Mouse (Mus musculus): ENCODE measurements around the gene Ptpn1. TPM values are rescaled to one million over a fixed set of nuclear protein-coding genes. Genes with fewer than 3 reads are reported as not detected.

Gene Ptpn1
- polyA plus RNA-seq, 1 experiment from 2014 or later = 53.4 TPM

DNA sequence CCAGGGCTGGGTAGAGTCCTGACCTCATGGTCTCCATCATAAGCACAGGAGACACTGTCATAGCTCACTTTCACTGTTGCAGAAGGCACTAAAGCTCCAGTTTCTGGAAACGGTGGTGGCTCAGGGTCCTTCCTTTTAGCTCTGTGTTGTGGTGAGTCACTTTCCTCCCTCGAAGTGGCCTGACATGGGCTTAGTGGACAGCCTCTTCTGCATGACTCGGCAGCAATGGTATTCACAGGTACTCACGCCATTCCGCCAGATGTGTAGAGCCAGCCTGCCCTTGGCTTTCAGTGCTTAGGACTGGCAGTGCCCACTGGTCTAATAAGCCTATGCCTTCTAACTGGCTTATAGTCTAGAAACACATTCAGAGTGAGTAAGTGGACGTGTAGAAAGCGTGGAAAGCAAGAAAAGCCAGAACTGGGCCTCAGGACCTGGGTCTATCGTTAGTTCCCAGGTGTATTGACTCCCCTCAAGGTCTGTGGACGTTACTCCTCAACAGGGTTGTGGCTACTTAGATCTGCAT lies 32.0 kb downstream of the Ptpn1 start:
- no peak for ATAC-seq (ENCODE audit: low FRiP score, low TSS enrichment)
- Histone ChIP-seq H3K9ac (ENCODE audit: low read depth, low read length) (no peak overlapping the region), H3K27ac (ENCODE audit: low read depth, low read length) (no peak overlapping the region), H3K36me3 (ENCODE audit: control insufficient read depth, insufficient read depth, low read length) (peaks cover 55% of the 10 kb centered on the region), H3K4me3 (ENCODE audit: low read length) (no peak overlapping the region), H3K4me2 (replicated peaks; ENCODE audit: low read depth, low read length) (no peak overlapping the region), H3K4me1 (ENCODE audit: control insufficient read depth, insufficient read depth, low read length) (peaks cover 12% of the 10 kb centered on the region), H3K9me3 (ENCODE audit: control insufficient read depth, low read length) (no peaks in the 10 kb centered on the region), H3K27me3 (ENCODE audit: control insufficient read depth, insufficient read depth, low read length) (no peaks in the 10 kb centered on the region)
- WGBS = 92% methylated on average over 9 of the region's 9 CpGs

DNA sequence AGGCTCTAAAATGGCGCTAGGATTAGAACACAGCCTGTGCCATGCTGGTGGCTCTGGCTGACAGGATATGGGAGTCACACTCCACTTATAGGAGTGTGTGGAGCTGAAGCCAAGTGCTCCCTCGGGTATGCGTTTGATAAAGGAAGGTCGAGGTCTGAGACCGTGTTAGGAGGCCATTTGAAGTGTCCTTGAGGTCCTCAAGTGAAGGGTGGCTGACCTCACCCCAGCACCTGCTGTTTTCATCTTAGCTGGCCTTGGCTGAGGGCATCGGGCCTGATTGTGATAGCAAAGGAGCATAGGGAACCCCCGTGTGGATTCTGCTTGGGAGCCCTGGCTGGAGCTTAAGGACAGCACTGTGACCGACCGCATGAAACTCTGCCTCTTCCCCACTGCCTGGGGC lies 32.5 kb downstream of the Ptpn1 start:
- peaks cover 60% of the 10 kb centered on the region for H3K36me3 ChIP-seq (ENCODE audit: control insufficient read depth, insufficient read depth, low read length)
- peaks cover 8% of the 10 kb centered on the region; the same call in 1 of the 2 replicates for H3K4me1 ChIP-seq (ENCODE audit: control insufficient read depth, insufficient read depth, low read length)
- WGBS = 91% methylated on average over 9 of the region's 9 CpGs
- H3K4me2 ChIP-seq (replicated peaks; ENCODE audit: low read depth, low read length) = no peak overlapping the region
- no peak for ATAC-seq (ENCODE audit: low FRiP score, low TSS enrichment)
- H3K27me3 ChIP-seq (ENCODE audit: control insufficient read depth, insufficient read depth, low read length) = no peaks in the 10 kb centered on the region
- H3K9me3 ChIP-seq (ENCODE audit: control insufficient read depth, low read length) = no peaks in the 10 kb centered on the region
- no peak overlapping the region for H3K9ac ChIP-seq (ENCODE audit: low read depth, low read length)
- H3K4me3 ChIP-seq (ENCODE audit: low read length) = no peak overlapping the region
- no peak overlapping the region for H3K27ac ChIP-seq (ENCODE audit: low read depth, low read length)

DNA sequence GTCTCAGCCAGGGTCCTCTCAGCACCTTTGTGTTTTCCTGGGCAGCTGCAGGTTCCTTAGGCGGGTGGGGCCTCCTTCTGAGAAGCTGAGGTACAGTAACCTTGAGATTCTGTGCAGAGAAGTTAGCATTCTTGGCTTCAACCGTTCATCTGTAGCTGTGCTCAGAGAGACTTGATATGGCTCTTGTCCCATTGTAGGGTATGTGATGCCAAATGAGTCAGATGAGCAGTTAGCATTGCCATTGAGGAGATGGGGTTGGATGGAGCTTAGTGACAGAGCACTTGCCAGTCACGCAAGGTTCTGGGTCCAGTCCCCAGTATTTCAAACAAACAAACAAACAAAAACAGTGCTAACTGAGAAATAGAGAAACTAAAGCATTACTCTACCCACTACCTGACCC lies 34.1 kb downstream of the Ptpn1 start:
- Histone ChIP-seq H3K9me3 (ENCODE audit: control insufficient read depth, low read length) (no peaks in the 10 kb centered on the region), H3K4me3 (ENCODE audit: low read length) (no peak overlapping the region)

DNA sequence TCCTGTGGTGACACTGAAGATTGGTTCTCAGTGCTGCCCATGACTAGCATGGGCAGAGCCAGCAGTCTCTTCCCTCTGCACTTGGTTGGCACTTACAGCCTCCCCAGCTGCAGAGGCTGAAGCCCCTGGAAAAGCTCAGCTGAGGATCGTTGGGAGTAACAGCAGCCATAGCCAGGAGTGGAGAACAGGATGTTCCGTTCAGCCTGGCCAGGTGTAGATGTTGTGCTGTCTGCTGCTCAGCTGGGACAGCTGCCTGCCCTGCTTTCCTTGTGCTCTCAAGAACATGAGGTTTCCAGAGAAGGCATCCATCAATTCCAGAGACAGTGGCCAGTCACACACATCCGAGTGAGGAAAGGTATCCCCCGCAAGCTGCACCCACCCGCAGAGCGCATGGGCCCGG lies 36.6 kb downstream of the Ptpn1 start:
- Histone ChIP-seq H3K27me3 (ENCODE audit: control insufficient read depth, insufficient read depth, low read length) (no peaks in the 10 kb centered on the region), H3K4me1 (ENCODE audit: control insufficient read depth, insufficient read depth, low read length) (no peaks in the 10 kb centered on the region), H3K27ac (ENCODE audit: low read depth, low read length) (no peak overlapping the region), H3K36me3 (ENCODE audit: control insufficient read depth, insufficient read depth, low read length) (peaks cover 92% of the 10 kb centered on the region), H3K9ac (ENCODE audit: low read depth, low read length) (no peak overlapping the region), H3K9me3 (ENCODE audit: control insufficient read depth, low read length) (no peaks in the 10 kb centered on the region), H3K4me3 (ENCODE audit: low read length) (no peak overlapping the region), H3K4me2 (replicated peaks; ENCODE audit: low read depth, low read length) (no peak overlapping the region)
- ATAC-seq (ENCODE audit: low FRiP score, low TSS enrichment) = no peak
- 93% methylated on average over 7 of the region's 7 CpGs for WGBS

More for the DNA sequence above, 34.1 kb downstream of the Ptpn1 start:
- H3K36me3 ChIP-seq (ENCODE audit: control insufficient read depth, insufficient read depth, low read length) = peaks cover 72% of the 10 kb centered on the region
- H3K4me1 ChIP-seq (ENCODE audit: control insufficient read depth, insufficient read depth, low read length) = no peaks in the 10 kb centered on the region
- no peak overlapping the region for H3K4me2 ChIP-seq (replicated peaks; ENCODE audit: low read depth, low read length)
- 92% methylated on average over 3 of the region's 3 CpGs for WGBS
- H3K9ac ChIP-seq (ENCODE audit: low read depth, low read length) = no peak overlapping the region
- no peak for ATAC-seq (ENCODE audit: low FRiP score, low TSS enrichment)
- no peaks in the 10 kb centered on the region for H3K27me3 ChIP-seq (ENCODE audit: control insufficient read depth, insufficient read depth, low read length)
- H3K27ac ChIP-seq (ENCODE audit: low read depth, low read length) = no peak overlapping the region

DNA sequence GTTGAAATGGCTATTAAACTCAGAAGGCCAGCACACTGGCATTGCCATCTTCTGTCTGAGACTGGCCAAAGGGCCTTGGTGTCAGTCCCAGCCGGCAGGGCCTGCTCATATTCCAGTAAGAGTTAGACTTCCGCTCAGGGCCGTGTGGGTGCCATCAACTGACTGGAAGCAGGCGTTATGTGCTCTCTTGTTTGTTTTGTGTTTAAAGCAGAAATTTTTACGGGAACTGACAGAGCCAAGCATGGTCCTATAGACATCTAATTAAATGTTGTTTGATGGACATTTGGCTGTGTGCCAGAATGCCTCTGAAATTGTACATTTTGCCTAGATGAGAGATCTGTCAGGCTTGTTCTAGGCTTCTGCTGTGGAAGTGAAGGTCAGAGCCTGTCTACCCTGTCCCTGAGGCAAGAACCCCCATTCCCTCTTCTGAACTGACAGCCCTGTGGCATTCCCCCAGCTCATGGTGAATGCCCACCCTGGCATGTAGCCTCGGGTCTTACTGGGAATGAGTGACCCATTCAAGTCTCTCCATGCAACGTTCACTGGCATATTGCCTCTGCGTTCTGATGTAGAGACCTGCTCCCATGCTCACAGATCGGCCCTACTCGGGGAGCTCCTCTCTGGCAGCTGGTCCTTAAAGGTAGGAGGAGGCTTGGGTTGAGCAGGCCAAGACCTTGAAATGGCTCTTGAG lies 38.1 kb downstream of the Ptpn1 start:
- ATAC-seq (ENCODE audit: low FRiP score, low TSS enrichment) = no peak
- WGBS = 79% methylated on average over 10 of the region's 10 CpGs
- Histone ChIP-seq H3K4me1 (ENCODE audit: control insufficient read depth, insufficient read depth, low read length) (no peaks in the 10 kb centered on the region), H3K9me3 (ENCODE audit: control insufficient read depth, low read length) (no peaks in the 10 kb centered on the region), H3K4me3 (ENCODE audit: low read length) (no peak overlapping the region), H3K4me2 (replicated peaks; ENCODE audit: low read depth, low read length) (no peak overlapping the region), H3K27me3 (ENCODE audit: control insufficient read depth, insufficient read depth, low read length) (no peaks in the 10 kb centered on the region), H3K36me3 (ENCODE audit: control insufficient read depth, insufficient read depth, low read length) (peaks cover 92% of the 10 kb centered on the region), H3K27ac (ENCODE audit: low read depth, low read length) (no peak overlapping the region), H3K9ac (ENCODE audit: low read depth, low read length) (no peak overlapping the region)

DNA sequence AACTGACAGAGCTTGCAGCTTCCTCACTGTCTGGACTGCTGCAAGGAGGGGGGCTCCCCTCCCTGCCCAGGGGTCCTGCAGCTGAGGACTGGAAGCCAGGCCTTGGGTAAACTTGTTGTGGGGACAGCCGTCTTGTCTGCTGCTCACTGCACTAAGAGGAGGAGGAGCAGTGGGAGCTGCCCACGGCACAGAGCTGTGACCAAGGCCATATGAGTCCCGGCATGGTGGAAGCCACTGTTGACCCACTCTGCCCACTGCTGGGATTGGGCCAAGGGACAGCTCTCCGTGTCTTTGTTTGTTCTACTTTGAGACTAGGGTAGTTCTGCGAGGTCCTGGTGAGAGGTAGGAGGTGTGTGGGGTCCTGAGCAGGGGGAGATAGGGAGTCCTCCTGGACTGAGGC lies 40.3 kb downstream of the Ptpn1 start:
- Histone ChIP-seq H3K36me3 (ENCODE audit: control insufficient read depth, insufficient read depth, low read length) (peaks cover 89% of the 10 kb centered on the region), H3K4me3 (ENCODE audit: low read length) (no peak overlapping the region), H3K27me3 (ENCODE audit: control insufficient read depth, insufficient read depth, low read length) (no peaks in the 10 kb centered on the region), H3K4me1 (ENCODE audit: control insufficient read depth, insufficient read depth, low read length) (no peaks in the 10 kb centered on the region), H3K9me3 (ENCODE audit: control insufficient read depth, low read length) (no peaks in the 10 kb centered on the region), H3K4me2 (replicated peaks; ENCODE audit: low read depth, low read length) (no peak overlapping the region), H3K9ac (ENCODE audit: low read depth, low read length) (no peak overlapping the region), H3K27ac (ENCODE audit: low read depth, low read length) (no peak overlapping the region)
- WGBS = 74% methylated on average over 5 of the region's 5 CpGs
- ATAC-seq (ENCODE audit: low FRiP score, low TSS enrichment) = no peak

DNA sequence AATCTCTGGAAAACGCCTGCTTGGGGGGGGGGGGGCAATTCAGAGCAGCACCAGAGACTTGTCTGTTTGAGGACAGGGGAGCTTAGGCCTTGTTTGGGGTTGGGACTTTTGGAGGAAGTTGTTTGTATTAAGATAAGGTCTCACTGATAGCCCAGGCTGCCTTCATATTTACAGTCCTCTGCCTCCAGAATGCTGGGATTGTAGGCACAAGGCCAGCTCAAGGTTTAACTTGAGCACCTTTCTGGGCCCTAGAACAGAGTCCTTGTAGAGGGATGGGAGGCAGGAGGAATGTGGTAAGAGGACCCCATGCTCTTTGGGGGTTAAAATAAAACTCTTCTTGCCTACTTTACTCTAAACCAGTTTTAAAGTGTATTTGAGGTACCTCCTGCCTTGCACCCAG lies 41.0 kb downstream of the Ptpn1 start:
- no peak overlapping the region for H3K27ac ChIP-seq (ENCODE audit: low read depth, low read length)
- no peaks in the 10 kb centered on the region for H3K4me1 ChIP-seq (ENCODE audit: control insufficient read depth, insufficient read depth, low read length)
- no peaks in the 10 kb centered on the region for H3K27me3 ChIP-seq (ENCODE audit: control insufficient read depth, insufficient read depth, low read length)
- WGBS = 67% methylated on average over 1 of the region's 1 CpGs
- no peaks in the 10 kb centered on the region for H3K9me3 ChIP-seq (ENCODE audit: control insufficient read depth, low read length)
- H3K9ac ChIP-seq (ENCODE audit: low read depth, low read length) = no peak overlapping the region
- H3K36me3 ChIP-seq (ENCODE audit: control insufficient read depth, insufficient read depth, low read length) = peaks cover 89% of the 10 kb centered on the region
- no peak for ATAC-seq (ENCODE audit: low FRiP score, low TSS enrichment)
- no peak overlapping the region for H3K4me3 ChIP-seq (ENCODE audit: low read length)
- no peak overlapping the region for H3K4me2 ChIP-seq (replicated peaks; ENCODE audit: low read depth, low read length)

DNA sequence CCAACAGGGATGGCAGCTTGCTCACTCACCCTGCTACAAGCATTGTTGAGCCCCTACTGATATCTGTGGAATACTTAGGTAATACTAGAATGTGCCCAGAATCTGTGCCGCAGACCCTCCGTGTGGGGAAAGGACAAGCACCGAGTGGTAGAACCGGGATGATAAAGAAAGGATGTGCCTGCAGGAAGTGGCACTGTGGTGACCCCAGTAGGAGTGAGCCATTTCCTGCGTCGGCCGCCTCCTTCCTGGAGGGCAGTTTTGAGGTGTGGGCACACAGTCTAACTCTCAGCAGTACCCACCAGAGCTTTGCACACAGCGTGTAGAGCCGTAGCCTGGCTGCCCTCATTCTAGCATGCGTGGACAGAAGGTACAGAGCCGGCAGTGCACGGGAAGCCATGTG lies 43.9 kb downstream of the Ptpn1 start:
- 88% methylated on average over 12 of the region's 12 CpGs for WGBS
- H3K36me3 ChIP-seq (ENCODE audit: control insufficient read depth, insufficient read depth, low read length) = peaks cover 74% of the 10 kb centered on the region
- ATAC-seq (ENCODE audit: low FRiP score, low TSS enrichment) = no peak

DNA sequence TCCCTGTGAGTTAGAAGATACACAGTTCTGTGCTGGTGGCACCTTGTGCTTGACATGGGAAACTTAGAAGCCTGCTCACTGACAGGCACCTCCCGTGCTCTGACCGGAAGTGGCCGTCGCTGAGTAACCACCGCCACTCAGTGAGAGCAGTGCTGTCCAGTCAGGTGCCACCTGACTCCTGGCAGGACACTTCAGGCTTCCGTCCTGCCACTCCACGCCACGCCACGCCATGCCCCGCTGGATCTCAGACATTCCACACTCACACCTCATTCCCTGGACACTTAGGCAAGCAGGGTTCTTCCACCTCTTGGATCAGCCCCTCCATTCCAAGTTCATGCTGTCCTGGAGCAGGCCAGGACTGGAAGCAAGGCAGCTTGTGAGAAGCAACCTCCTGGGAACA lies 46.4 kb downstream of the Ptpn1 start:
- no peak for ATAC-seq (ENCODE audit: low FRiP score, low TSS enrichment)

More for the DNA sequence above, 43.9 kb downstream of the Ptpn1 start:
- H3K4me1 ChIP-seq (ENCODE audit: control insufficient read depth, insufficient read depth, low read length) = no peaks in the 10 kb centered on the region
- H3K9ac ChIP-seq (ENCODE audit: low read depth, low read length) = no peak overlapping the region
- no peak overlapping the region for H3K4me2 ChIP-seq (replicated peaks; ENCODE audit: low read depth, low read length)
- H3K27ac ChIP-seq (ENCODE audit: low read depth, low read length) = no peak overlapping the region
- H3K27me3 ChIP-seq (ENCODE audit: control insufficient read depth, insufficient read depth, low read length) = no peaks in the 10 kb centered on the region
- no peaks in the 10 kb centered on the region for H3K9me3 ChIP-seq (ENCODE audit: control insufficient read depth, low read length)
- no peak overlapping the region for H3K4me3 ChIP-seq (ENCODE audit: low read length)

More for the DNA sequence above, 46.4 kb downstream of the Ptpn1 start:
- no peak overlapping the region for H3K9ac ChIP-seq (ENCODE audit: low read depth, low read length)
- H3K4me2 ChIP-seq (replicated peaks; ENCODE audit: low read depth, low read length) = no peak overlapping the region
- H3K27ac ChIP-seq (ENCODE audit: low read depth, low read length) = no peak overlapping the region
- no peaks in the 10 kb centered on the region for H3K9me3 ChIP-seq (ENCODE audit: control insufficient read depth, low read length)
- no peaks in the 10 kb centered on the region for H3K27me3 ChIP-seq (ENCODE audit: control insufficient read depth, insufficient read depth, low read length)
- H3K4me3 ChIP-seq (ENCODE audit: low read length) = no peak overlapping the region
- H3K36me3 ChIP-seq (ENCODE audit: control insufficient read depth, insufficient read depth, low read length) = peaks cover 53% of the 10 kb centered on the region
- H3K4me1 ChIP-seq (ENCODE audit: control insufficient read depth, insufficient read depth, low read length) = no peaks in the 10 kb centered on the region
- 85% methylated on average over 10 of the region's 10 CpGs for WGBS

Data from kidney, embryonic 14.5 days (tissue).